Mouse (Mus musculus): ENCODE measurements around the gene Ephb1. TPM values are rescaled to one million over a fixed set of nuclear protein-coding genes. Genes with fewer than 3 reads are reported as not detected.

Ephb1 gene
- polyA plus RNA-seq, 1 experiment, result not detected

- no peak for TF ChIP-seq GATA1 (IDR thresholded peaks at IDR 0.05; ENCODE audit: low read length)
Observed at GRCm38 (mm10) chr9:102342026-102342425, 12.5 kb downstream of the Ephb1 start.

GRCm38 (mm10) chr9:102340768-102341167 is 13.7 kb downstream of the Ephb1 start:
- no peak for TF ChIP-seq GATA1 (IDR thresholded peaks at IDR 0.05; ENCODE audit: low read length)

- TF ChIP-seq GATA1 (IDR thresholded peaks at IDR 0.05; ENCODE audit: low read length), result no peak
Observed at GRCm38 (mm10) chr9:102335571-102336282, 18.8 kb downstream of the Ephb1 start.

GRCm38 (mm10) chr9:102330266-102331060 is 24.0 kb downstream of the Ephb1 start:
- no peak for TF ChIP-seq GATA1 (IDR thresholded peaks at IDR 0.05; ENCODE audit: low read length)

GRCm38 (mm10) chr9:102327625-102328150 is 26.8 kb downstream of the Ephb1 start:
- TF ChIP-seq GATA1 (IDR thresholded peaks at IDR 0.05; ENCODE audit: low read length), result no peak

- TF ChIP-seq GATA1 (IDR thresholded peaks at IDR 0.05; ENCODE audit: low read length), result no peak
Observed at GRCm38 (mm10) chr9:102315436-102315835, 39.1 kb downstream of the Ephb1 start.

GRCm38 (mm10) chr9:102314795-102315194 is 39.7 kb downstream of the Ephb1 start:
- TF ChIP-seq GATA1 (IDR thresholded peaks at IDR 0.05; ENCODE audit: low read length), result no peak

- no peak for TF ChIP-seq GATA1 (IDR thresholded peaks at IDR 0.05; ENCODE audit: low read length)
Observed at GRCm38 (mm10) chr9:102310431-102310830, 44.1 kb downstream of the Ephb1 start.

- no peak for TF ChIP-seq GATA1 (IDR thresholded peaks at IDR 0.05; ENCODE audit: low read length)
Observed at GRCm38 (mm10) chr9:102309278-102309677, 45.2 kb downstream of the Ephb1 start.

GRCm38 (mm10) chr9:102307656-102308055 is 46.8 kb downstream of the Ephb1 start:
- no peak for TF ChIP-seq GATA1 (IDR thresholded peaks at IDR 0.05; ENCODE audit: low read length)

- TF ChIP-seq GATA1 (IDR thresholded peaks at IDR 0.05; ENCODE audit: low read length), result no peak
Observed at GRCm38 (mm10) chr9:102306645-102307415, 47.7 kb downstream of the Ephb1 start.

GRCm38 (mm10) chr9:102305432-102306100 is 48.9 kb downstream of the Ephb1 start:
- no peak for TF ChIP-seq GATA1 (IDR thresholded peaks at IDR 0.05; ENCODE audit: low read length)

GRCm38 (mm10) chr9:102304796-102305195 is 49.7 kb downstream of the Ephb1 start:
- no peak for TF ChIP-seq GATA1 (IDR thresholded peaks at IDR 0.05; ENCODE audit: low read length)

- no peak for TF ChIP-seq GATA1 (IDR thresholded peaks at IDR 0.05; ENCODE audit: low read length)
Observed at GRCm38 (mm10) chr9:102303882-102304281, 50.6 kb downstream of the Ephb1 start.

- no peak for TF ChIP-seq GATA1 (IDR thresholded peaks at IDR 0.05; ENCODE audit: low read length)
Observed at GRCm38 (mm10) chr9:102300985-102301384, 53.5 kb downstream of the Ephb1 start.
